Mouse (Mus musculus) cerebral cortex, adult 2 months (tissue): ENCODE results near the gene Acin1.

Experiments
- WGBS: fragments of 180-500 bp; shearing (Covaris S2); methylation state at CpG from one replicate; pipeline ENCODE4 v1.1.7; 2018; 5-methylcytosine and 5-hydroxymethylcytosine counted together

Acin1 gene

GRCm38 (mm10) chr14:54609245-54609644, 77.5 kb downstream of the Acin1 start:
- WGBS = 40% methylated on average over 4 of the region's 4 CpGs

- 46% methylated on average over 8 of the region's 8 CpGs for WGBS
Observed at GRCm38 (mm10) chr14:54607226-54607625, 79.5 kb downstream of the Acin1 start.

DNA sequence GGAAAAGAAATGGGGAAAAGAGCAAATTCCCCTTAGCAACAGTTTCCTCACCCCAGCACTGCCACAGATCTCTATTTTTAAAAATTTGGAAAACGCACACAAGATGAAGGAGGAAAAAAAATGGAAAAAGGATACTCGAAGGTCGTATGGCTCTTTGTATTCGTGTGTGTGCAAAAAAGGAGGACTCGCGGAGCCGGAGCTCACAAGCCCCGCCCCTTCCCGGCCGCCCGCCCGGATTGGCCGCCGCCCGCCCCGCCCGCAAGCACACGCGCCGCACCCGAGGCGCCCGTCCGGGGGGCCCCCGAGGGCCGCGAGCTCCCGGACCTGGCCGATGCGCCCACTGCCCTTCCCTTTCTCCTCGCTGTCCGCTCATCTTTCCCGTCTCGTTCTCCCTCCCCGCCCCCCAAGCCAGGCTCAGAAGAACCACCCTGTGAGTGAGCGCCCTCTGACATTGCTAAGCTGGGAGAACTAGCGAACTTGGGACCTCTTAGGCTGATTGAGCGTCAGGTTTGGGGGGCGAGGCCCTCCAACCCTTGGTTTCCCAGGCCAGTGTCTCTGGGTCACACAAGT, 80.9 kb downstream of the Acin1 start, which contains the start of gene 4931414P19Rik:
4931414P19Rik (minus strand) TSS at position 242 of the 570 bp plus-strand sequence.
- WGBS = under 1% methylated on average over 38 of the region's 39 CpGs

- 70% methylated on average over 8 of the region's 8 CpGs for WGBS
Observed at GRCm38 (mm10) chr14:54603686-54604085, 83.0 kb downstream of the Acin1 start.

DNA sequence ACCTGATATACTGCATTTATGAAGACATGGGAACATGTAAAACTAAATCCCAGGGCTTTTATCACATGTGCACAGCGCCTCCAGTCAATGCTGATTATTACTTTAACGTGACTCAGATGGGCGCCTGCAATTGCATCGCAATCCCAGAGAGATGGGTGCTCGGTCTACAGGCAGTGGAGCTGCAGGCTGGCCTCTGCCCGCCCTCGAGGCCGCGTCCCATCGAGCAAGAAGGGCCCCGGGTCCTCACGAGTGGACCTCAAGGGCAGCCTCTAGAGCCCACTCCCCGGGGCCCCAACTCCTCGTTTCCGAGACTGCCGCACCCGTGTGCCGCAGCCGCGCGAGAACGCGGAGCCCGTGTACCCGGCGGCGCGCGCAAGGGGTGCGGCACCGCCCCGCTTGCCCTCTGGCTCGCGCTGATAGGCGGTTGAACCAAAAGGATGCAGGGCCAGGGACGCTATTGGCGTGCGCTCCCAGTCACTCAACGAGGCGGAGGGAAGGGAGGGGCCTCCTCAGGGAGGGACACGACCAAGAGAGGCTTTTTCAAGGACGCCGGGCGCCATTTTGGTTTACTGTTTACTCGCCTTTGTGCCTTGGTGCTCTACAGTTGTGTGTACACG, 83.6 kb downstream of the Acin1 start:
- under 1% methylated on average over 46 of the region's 46 CpGs for WGBS

DNA sequence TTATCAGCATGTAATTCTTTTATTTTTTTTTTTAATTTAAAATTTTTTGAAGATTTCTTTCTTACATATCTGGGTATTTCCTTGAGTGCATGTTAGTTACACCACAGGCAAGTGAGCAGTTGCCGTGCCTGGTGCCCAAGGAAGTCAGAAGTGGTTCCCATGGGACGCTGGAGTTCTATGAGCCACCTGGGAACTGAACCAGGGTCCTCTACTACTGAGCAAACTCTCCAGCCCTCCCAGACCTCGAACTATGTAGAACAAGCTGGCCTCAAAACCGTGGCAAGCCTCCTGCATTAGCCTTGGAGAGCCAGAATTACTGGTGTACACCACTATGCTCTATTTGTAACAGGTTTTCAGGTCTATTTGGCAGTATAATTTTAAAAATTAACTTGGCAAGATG, 84.1 kb downstream of the Acin1 start:
- 40% methylated on average over 4 of the region's 4 CpGs for WGBS

- 46% methylated on average over 2 of the region's 2 CpGs for WGBS
Observed at GRCm38 (mm10) chr14:54601601-54602000, 85.1 kb downstream of the Acin1 start.

DNA sequence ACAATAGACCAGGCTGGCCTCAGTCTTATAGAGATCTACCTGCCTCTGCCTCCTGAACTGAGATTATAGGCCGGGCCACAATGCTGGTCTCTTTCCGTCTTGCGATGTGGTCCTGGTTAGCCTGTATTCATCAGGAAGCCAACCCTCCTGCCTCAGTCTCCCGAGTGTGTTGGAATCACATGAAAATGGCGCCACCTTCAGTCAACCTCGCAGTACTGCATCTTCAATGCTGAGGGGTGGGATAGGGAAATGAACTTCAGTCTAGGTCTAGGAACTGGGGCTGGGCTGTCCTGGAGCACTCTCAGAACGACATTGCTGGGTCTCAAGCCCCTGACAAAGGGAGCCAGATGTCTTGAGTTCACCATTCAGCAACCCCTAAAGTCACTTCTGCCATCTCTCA, 89.6 kb downstream of the Acin1 start:
- WGBS = 83% methylated on average over 7 of the region's 7 CpGs

GRCm38 (mm10) chr14:54594631-54595414, 91.9 kb downstream of the Acin1 start:
- 43% methylated on average over 28 of the region's 28 CpGs for WGBS

DNA sequence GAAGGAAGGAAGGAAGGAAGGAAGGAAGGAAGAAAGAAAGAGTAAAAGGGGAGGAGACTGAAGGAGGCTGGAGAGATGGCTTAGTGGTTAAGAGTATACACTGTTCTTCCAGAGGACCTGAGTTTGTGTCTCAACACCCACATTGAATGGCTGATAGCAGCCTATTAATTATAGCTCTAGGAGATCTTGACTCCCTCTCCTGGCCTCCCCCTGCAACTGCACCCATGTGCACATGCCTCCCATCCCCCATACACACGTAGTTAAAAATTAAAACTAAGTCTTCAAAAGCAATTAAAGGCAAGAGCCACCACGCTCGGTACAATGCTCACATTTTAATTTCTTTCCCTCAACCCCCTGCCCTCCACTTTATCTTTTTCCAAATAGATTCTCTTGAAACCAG, 92.7 kb downstream of the Acin1 start:
- WGBS = 71% methylated on average over 3 of the region's 3 CpGs

DNA sequence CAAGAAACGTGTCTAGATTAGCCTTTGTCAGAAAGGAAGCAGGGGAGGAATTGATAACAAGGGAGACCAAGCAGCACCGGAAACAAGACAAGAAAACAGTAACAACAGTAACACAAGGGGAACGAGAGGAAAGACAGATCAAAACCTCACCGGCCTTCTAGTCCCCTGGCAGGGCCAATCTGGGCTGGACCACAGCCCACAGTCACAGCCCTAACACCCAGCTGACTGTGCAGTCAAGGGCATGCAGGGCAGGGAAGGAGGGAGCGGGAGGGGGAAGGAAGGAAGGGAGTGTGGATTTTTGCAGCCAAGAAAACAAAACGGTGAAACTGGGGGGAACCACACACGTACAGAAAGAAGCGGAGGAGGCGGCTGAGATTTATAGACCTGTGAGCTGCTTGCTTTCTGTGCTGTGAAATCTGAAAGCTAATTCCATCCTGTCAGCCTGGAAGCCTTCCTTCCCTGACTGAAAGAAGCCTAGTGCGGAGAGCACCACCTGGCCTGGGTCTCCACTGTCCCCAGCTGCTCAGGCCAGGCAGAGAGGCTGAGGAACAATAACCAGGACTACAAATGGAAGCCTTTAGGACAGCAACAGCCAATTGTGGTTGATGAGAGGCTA, 94.3 kb downstream of the Acin1 start:
- WGBS = 26% methylated on average over 10 of the region's 10 CpGs
